Mouse (Mus musculus): ENCODE data around the gene Zfp668. TPM values are rescaled to one million over a fixed set of nuclear protein-coding genes. Genes with fewer than 3 reads are reported as not detected.

The Zfp668 gene
- total RNA-seq (2014; fragmentation: Nextera tagmentation) (9.3 and 12.8 TPM in 2 replicates), total RNA-seq (2017) (2.3 and 2.8 TPM in 2 replicates)

GRCm38 (mm10) chr7:127876467-127877348, at the start of gene Zfp668:
Zfp668 (minus strand) TSS chr7:127876828.
- peak; percentile 75 for ATAC-seq (replicated peaks; ENCODE audit: low FRiP score, low TSS enrichment, poor library complexity, severe bottlenecking)

GRCm38 (mm10) chr7:127926066-127926465, 49.4 kb upstream of the Zfp668 start:
- ATAC-seq (replicated peaks; ENCODE audit: low FRiP score, low TSS enrichment, poor library complexity, severe bottlenecking), result no peak

GRCm38 (mm10) chr7:127925252-127925651, 48.6 kb upstream of the Zfp668 start:
- no peak for ATAC-seq (replicated peaks; ENCODE audit: low FRiP score, low TSS enrichment, poor library complexity, severe bottlenecking)

- ATAC-seq (replicated peaks; ENCODE audit: low FRiP score, low TSS enrichment, poor library complexity, severe bottlenecking), result no peak
Observed at GRCm38 (mm10) chr7:127923714-127924113, 47.1 kb upstream of the Zfp668 start.

DNA sequence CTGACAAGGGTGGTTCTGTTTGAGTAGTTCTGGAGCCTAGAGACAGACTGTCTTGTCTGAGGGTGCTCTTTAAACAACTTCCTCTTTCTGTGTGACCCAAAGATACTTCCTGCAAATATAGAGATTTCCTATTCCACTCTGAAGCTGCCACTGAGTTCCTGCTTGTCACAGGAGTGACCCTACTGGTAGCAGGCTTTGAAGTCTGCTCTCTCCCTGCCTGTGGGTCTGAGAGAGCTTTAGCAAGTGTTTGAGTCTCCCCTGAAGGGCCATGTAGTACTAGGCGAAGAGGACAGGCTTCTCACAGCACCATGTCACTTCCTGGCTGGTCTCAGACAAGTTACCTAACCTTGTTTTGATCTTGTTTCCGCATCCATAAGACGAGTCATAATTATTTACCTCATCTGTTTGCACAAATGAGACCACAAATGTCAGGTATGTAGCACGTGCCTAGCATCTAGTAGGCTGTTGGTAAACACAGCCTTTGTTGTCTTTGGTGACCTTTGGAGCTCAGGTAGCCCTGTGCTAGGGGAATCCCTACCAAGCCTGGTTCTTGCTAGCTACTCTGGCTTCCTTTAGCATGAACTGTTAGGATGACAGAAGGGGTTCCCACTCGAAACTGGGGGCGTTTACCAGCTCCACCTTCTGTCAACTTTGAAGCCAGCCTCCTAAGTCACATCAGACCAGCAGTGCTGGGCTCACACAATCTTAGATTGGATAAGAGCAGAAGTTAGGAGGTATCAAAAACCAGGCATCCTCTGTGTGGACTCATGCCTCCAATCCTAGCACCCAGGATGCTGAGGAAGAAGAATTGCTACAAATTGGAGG, 46.0 kb upstream of the Zfp668 start:
- ATAC-seq (replicated peaks; ENCODE audit: low FRiP score, low TSS enrichment, poor library complexity, severe bottlenecking), result no peak

DNA sequence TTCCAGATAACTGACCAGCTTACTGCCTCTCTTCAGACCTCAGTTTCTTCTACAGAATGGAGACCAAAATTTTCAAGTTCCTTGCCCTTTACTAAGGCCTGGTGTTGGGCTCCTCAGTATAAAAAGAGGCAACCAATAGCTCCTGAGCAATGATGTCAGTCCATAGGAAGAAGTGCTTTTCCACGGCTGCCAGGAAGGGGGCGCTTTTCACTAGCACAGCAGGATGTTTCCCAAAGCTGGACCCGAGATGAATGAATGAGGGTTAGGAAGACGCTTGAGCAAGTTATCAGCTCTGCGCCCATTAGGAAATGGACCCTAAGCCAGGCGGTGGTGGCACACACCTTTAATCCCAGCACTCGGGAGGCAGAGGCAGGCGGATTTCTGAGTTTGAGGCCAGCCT, 44.9 kb upstream of the Zfp668 start:
- ATAC-seq (replicated peaks; ENCODE audit: low FRiP score, low TSS enrichment, poor library complexity, severe bottlenecking), result peak; percentile 41; the same call in 1 of the 2 replicates

GRCm38 (mm10) chr7:127919290-127919689, 42.7 kb upstream of the Zfp668 start:
- ATAC-seq (replicated peaks; ENCODE audit: low FRiP score, low TSS enrichment, poor library complexity, severe bottlenecking), result peak; percentile 43; the same call in 1 of the 2 replicates

- ATAC-seq (replicated peaks; ENCODE audit: low FRiP score, low TSS enrichment, poor library complexity, severe bottlenecking), result no peak
Observed at GRCm38 (mm10) chr7:127918203-127918602, 41.6 kb upstream of the Zfp668 start.

DNA sequence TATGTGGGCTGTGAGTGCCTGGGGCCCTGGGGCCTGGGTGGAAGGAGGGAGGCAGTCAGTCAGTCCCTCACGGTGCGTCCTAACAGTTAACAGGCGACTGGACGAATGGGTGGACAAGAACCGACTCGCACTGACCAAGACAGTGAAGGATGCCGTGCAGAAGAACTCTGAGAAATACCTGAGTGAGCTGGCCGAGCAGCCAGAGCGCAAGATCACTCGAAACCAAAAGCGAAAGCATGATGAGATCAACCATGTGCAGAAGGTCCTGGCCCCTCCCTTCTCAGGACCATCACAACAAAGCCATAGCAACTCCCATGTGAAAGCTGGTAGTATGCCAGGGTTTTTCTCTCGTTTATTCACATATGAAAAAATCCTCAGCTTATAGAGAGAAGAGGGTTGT, 38.7 kb upstream of the Zfp668 start:
- ATAC-seq (replicated peaks; ENCODE audit: low FRiP score, low TSS enrichment, poor library complexity, severe bottlenecking), result no peak

DNA sequence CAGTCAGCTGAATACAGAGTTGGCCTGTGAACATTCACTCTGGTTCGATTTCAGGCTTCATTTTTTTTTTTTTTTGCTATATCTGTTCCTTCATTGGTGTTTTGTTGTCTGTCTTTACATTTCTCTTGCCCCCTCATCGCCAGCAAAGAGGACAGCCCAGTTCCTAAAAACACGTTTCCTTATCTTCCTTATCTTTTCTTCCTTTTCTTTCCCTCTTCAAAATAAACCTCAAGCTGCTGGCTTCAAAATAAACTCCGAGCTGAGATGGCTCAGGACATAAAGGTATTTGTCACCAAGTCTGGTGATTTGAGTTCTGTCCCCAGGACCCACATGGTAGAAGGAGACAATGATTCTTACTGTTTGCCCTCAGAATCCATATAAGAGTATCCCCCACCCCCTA, 36.3 kb upstream of the Zfp668 start:
- no peak for ATAC-seq (replicated peaks; ENCODE audit: low FRiP score, low TSS enrichment, poor library complexity, severe bottlenecking)

- ATAC-seq (replicated peaks; ENCODE audit: low FRiP score, low TSS enrichment, poor library complexity, severe bottlenecking), result peak; percentile 98
Observed at GRCm38 (mm10) chr7:127912190-127912871, 35.7 kb upstream of the Zfp668 start, which contains the start of gene Kat8. Kat8 (plus strand) TSS chr7:127912516.

DNA sequence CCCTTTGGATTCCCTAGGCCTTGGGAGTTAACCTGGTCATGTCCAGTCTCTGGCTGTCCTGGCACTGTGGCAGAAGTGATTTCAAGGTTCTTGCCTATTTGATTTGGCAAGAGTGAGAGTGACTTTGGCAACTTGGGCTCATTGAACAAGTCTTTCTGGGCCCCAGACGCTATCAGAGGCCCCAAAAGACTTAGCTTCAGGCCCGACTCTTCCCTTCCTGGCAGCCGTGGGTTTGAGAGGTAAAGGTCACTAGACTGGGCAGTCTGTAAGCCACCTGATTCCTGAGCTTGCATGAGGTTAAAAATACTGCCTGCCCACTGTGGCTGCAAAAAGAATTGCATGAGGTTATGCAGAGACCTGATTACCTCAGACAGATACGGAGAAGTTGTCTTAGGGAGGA, 32.0 kb upstream of the Zfp668 start:
- ATAC-seq (replicated peaks; ENCODE audit: low FRiP score, low TSS enrichment, poor library complexity, severe bottlenecking), result no peak

- no peak for ATAC-seq (replicated peaks; ENCODE audit: low FRiP score, low TSS enrichment, poor library complexity, severe bottlenecking)
Observed at GRCm38 (mm10) chr7:127907939-127908338, 31.3 kb upstream of the Zfp668 start.

GRCm38 (mm10) chr7:127903971-127904796, 27.6 kb upstream of the Zfp668 start, which contains the start of gene Bckdk:
Bckdk (plus strand) TSS chr7:127904082.
- peak; percentile 84 for ATAC-seq (replicated peaks; ENCODE audit: low FRiP score, low TSS enrichment, poor library complexity, severe bottlenecking)

DNA sequence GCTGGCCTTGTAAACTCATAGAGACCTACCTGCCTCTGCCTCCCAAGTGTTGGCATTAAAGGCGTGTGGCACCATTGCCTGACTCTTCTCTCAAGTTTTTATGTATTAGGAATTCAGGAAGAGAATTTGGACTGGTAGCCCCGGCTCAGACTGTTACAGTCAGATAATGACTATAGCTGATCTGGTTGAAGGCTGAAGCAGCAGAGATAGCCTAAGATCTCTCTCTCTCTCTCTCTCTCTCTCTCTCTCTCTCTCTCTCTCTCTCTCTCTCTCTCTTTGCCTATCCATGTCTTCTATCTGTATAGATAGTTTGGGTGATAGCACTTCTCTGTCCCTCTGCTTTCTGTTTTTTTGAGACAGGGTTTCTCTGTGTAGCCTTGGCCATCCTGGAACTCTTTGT, 25.1 kb upstream of the Zfp668 start:
- ATAC-seq (replicated peaks; ENCODE audit: low FRiP score, low TSS enrichment, poor library complexity, severe bottlenecking), result no peak

- 0 out of 2 replicates have a peak, but pooled peaks have one; percentile 13 for ATAC-seq (replicated peaks; ENCODE audit: low FRiP score, low TSS enrichment, poor library complexity, severe bottlenecking)
Observed at GRCm38 (mm10) chr7:127899997-127900396, 23.4 kb upstream of the Zfp668 start.

DNA sequence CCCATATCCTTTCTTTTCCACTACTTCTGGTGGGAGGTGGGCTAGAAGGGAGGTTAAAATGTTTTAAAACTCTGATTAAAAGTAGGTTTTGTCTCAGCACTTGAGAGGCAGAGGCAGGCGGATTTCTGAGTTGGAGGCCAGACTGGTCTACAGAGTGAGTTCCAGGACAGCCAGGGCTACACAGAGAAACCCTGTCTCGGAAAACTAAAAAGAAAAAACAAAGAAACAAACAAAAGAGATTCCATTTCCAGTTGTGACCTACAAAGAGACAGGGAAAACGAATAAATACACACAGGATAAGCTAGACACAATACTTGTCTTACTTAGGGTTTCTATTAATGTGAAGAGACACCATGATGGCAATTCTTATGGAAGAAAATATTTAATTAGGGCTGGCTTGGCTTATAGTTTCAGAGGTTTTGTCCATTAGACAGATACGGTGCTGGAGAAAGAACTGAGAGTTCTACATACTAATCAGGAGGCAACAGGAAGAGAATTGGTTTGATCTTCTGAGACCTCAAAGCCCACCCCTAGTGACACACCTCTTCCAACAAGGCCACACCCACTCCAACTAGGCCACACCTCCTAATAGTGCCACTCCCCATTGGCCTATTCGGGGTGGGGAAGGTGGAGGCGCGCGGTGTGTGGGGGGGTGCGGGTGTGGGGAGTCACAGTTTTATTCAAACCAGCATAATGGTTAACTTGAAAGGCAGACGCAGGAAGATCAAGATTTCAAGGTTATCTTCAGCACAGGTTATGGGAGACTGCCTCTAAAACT, 21.7 kb upstream of the Zfp668 start:
- ATAC-seq (replicated peaks; ENCODE audit: low FRiP score, low TSS enrichment, poor library complexity, severe bottlenecking), result no peak

DNA sequence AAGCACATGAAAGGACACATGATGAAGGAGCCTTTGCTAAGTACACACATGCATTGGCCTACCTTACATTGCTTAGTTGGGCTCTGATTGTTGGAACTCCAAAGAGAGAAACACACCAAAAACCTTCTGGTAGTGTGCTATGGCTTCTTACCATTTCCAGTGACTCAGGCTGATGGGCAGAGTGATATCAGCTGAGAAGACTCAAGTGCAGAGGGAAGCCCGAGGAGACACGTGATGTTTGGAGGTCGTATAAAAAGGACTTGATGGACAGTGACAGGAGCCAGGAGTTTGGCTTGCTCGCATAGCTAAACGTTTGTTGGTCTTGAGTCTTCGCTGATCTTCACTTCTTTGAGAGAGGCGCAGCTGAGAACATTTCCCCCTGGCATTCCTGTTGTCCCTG, 20.9 kb upstream of the Zfp668 start:
- no peak for ATAC-seq (replicated peaks; ENCODE audit: low FRiP score, low TSS enrichment, poor library complexity, severe bottlenecking)
